Mouse (Mus musculus): ENCODE results near the gene Cdkn2d. TPM values are rescaled to one million over a fixed set of nuclear protein-coding genes. Genes with fewer than 3 reads are reported as not detected.

The Cdkn2d gene
- 57.8 and 63.0 TPM in 2 replicates for polyA plus RNA-seq (2015; fragmentation: Nextera tagmentation; extraction: Ambion mirVana)

- peak; percentile 97 for ATAC-seq (ENCODE audit: insufficient number of reproducible peaks, low FRiP score, low TSS enrichment, low read depth)
- H3K4me3 ChIP-seq (replicated peaks), result peak within 1 kb of the TSS; percentile 80
- under 1% methylated on average over 50 of the region's 51 CpGs for WGBS
Observed at GRCm38 (mm10) chr9:21291022-21291787, at the start of gene Cdkn2d. Gene Cdkn2d (minus strand): TSS chr9:21291407.

GRCm38 (mm10) chr9:21340411-21340810, 49.2 kb upstream of the Cdkn2d start:
- 89% methylated on average over 4 of the region's 4 CpGs for WGBS
- peaks cover 51% of the 10 kb centered on the region for H3K36me3 ChIP-seq
- no peak overlapping the region for H3K4me3 ChIP-seq (replicated peaks)
- no peak overlapping the region for H3K4me2 ChIP-seq (replicated peaks)
- H3K9ac ChIP-seq, result no peak overlapping the region
- no peaks in the 10 kb centered on the region for H3K27me3 ChIP-seq
- peaks cover 9% of the 10 kb centered on the region for H3K4me1 ChIP-seq
- H3K27ac ChIP-seq (replicated peaks), result no peak overlapping the region
- no peak for ATAC-seq (ENCODE audit: insufficient number of reproducible peaks, low FRiP score, low TSS enrichment, low read depth)
- no peaks in the 10 kb centered on the region for H3K9me3 ChIP-seq (replicated peaks)

More at GRCm38 (mm10) chr9:21291022-21291787, at the start of gene Cdkn2d:
- no peaks in the 10 kb centered on the region for H3K9me3 ChIP-seq (replicated peaks)
- peaks cover 33% of the 10 kb centered on the region for H3K4me1 ChIP-seq
- no peaks in the 10 kb centered on the region for H3K27me3 ChIP-seq
- H3K36me3 ChIP-seq, result peaks cover 2% of the 10 kb centered on the region; the same call in 1 of the 2 replicates
- H3K27ac ChIP-seq (replicated peaks), result peak within 1 kb of the TSS; percentile 84
- peak within 1 kb of the TSS; percentile 66 for H3K9ac ChIP-seq
- H3K4me2 ChIP-seq (replicated peaks), result peak within 1 kb of the TSS; percentile 76

GRCm38 (mm10) chr9:21337652-21338051, 46.4 kb upstream of the Cdkn2d start:
- peak overlapping the region; percentile 82 for H3K27ac ChIP-seq (replicated peaks)
- H3K36me3 ChIP-seq, result peaks cover 30% of the 10 kb centered on the region
- H3K4me2 ChIP-seq (replicated peaks), result peak overlapping the region; percentile 37
- H3K9me3 ChIP-seq (replicated peaks), result no peaks in the 10 kb centered on the region
- H3K27me3 ChIP-seq, result no peaks in the 10 kb centered on the region
- peaks cover 13% of the 10 kb centered on the region for H3K4me1 ChIP-seq
- 22% methylated on average over 19 of the region's 20 CpGs for WGBS
- peak overlapping the region; percentile 43 for H3K4me3 ChIP-seq (replicated peaks)
- peak overlapping the region; percentile 40 for H3K9ac ChIP-seq
- ATAC-seq (ENCODE audit: insufficient number of reproducible peaks, low FRiP score, low TSS enrichment, low read depth), result peak; percentile 77

GRCm38 (mm10) chr9:21336491-21336890, 45.3 kb upstream of the Cdkn2d start:
- WGBS, result 79% methylated on average over 8 of the region's 8 CpGs
- Histone ChIP-seq H3K9me3 (replicated peaks) (no peaks in the 10 kb centered on the region), H3K4me2 (replicated peaks) (no peak overlapping the region), H3K9ac (no peak overlapping the region), H3K27ac (replicated peaks) (no peak overlapping the region), H3K36me3 (peaks cover 18% of the 10 kb centered on the region), H3K4me3 (replicated peaks) (no peak overlapping the region), H3K27me3 (no peaks in the 10 kb centered on the region), H3K4me1 (peaks cover 20% of the 10 kb centered on the region)
- no peak for ATAC-seq (ENCODE audit: insufficient number of reproducible peaks, low FRiP score, low TSS enrichment, low read depth)

- no peak overlapping the region for H3K4me3 ChIP-seq (replicated peaks)
- 81% methylated on average over 4 of the region's 4 CpGs for WGBS
- H3K9ac ChIP-seq, result no peak overlapping the region
Observed at GRCm38 (mm10) chr9:21335391-21335790, 44.2 kb upstream of the Cdkn2d start.

GRCm38 (mm10) chr9:21334747-21335146, 43.5 kb upstream of the Cdkn2d start:
- Histone ChIP-seq H3K36me3 (peaks cover 2% of the 10 kb centered on the region; the same call in 1 of the 2 replicates), H3K27me3 (no peaks in the 10 kb centered on the region), H3K9ac (no peak overlapping the region), H3K4me3 (replicated peaks) (no peak overlapping the region), H3K9me3 (replicated peaks) (no peaks in the 10 kb centered on the region), H3K27ac (replicated peaks) (no peak overlapping the region), H3K4me2 (replicated peaks) (no peak overlapping the region), H3K4me1 (peaks cover 20% of the 10 kb centered on the region)
- ATAC-seq (ENCODE audit: insufficient number of reproducible peaks, low FRiP score, low TSS enrichment, low read depth), result no peak

More at GRCm38 (mm10) chr9:21335391-21335790, 44.2 kb upstream of the Cdkn2d start:
- no peaks in the 10 kb centered on the region for H3K9me3 ChIP-seq (replicated peaks)
- no peak overlapping the region for H3K4me2 ChIP-seq (replicated peaks)
- no peak overlapping the region for H3K27ac ChIP-seq (replicated peaks)
- H3K36me3 ChIP-seq, result peaks cover 9% of the 10 kb centered on the region; the same call in 1 of the 2 replicates
- H3K4me1 ChIP-seq, result peaks cover 20% of the 10 kb centered on the region
- ATAC-seq (ENCODE audit: insufficient number of reproducible peaks, low FRiP score, low TSS enrichment, low read depth), result no peak
- no peaks in the 10 kb centered on the region for H3K27me3 ChIP-seq

- 78% methylated on average over 1 of the region's 1 CpGs for WGBS
- Histone ChIP-seq H3K9me3 (replicated peaks) (no peaks in the 10 kb centered on the region), H3K27ac (replicated peaks) (no peak overlapping the region), H3K9ac (no peak overlapping the region), H3K4me2 (replicated peaks) (no peak overlapping the region), H3K4me1 (peaks cover 20% of the 10 kb centered on the region), H3K36me3 (no peaks in the 10 kb centered on the region), H3K27me3 (no peaks in the 10 kb centered on the region), H3K4me3 (replicated peaks) (no peak overlapping the region)
- no peak for ATAC-seq (ENCODE audit: insufficient number of reproducible peaks, low FRiP score, low TSS enrichment, low read depth)
Observed at GRCm38 (mm10) chr9:21333523-21333922, 42.3 kb upstream of the Cdkn2d start.

GRCm38 (mm10) chr9:21332161-21333061, 41.2 kb upstream of the Cdkn2d start:
- no peaks in the 10 kb centered on the region for H3K36me3 ChIP-seq
- WGBS, result 28% methylated on average over 9 of the region's 9 CpGs
- no peak overlapping the region for H3K4me3 ChIP-seq (replicated peaks)
- H3K4me1 ChIP-seq, result peaks cover 13% of the 10 kb centered on the region
- no peaks in the 10 kb centered on the region for H3K27me3 ChIP-seq
- H3K27ac ChIP-seq (replicated peaks), result peak overlapping the region; percentile 63
- no peak for ATAC-seq (ENCODE audit: insufficient number of reproducible peaks, low FRiP score, low TSS enrichment, low read depth)
- no peak overlapping the region for H3K9ac ChIP-seq
- H3K4me2 ChIP-seq (replicated peaks), result no peak overlapping the region
- no peaks in the 10 kb centered on the region for H3K9me3 ChIP-seq (replicated peaks)

- Histone ChIP-seq H3K36me3 (no peaks in the 10 kb centered on the region), H3K27ac (replicated peaks) (peak overlapping the region; percentile 63; the same call in 1 of the 2 replicates), H3K9me3 (replicated peaks) (no peaks in the 10 kb centered on the region), H3K4me1 (peaks cover 11% of the 10 kb centered on the region), H3K27me3 (no peaks in the 10 kb centered on the region), H3K4me2 (replicated peaks) (no peak overlapping the region), H3K9ac (no peak overlapping the region), H3K4me3 (replicated peaks) (no peak overlapping the region)
- WGBS, result 82% methylated on average over 12 of the region's 12 CpGs
- ATAC-seq (ENCODE audit: insufficient number of reproducible peaks, low FRiP score, low TSS enrichment, low read depth), result no peak
Observed at GRCm38 (mm10) chr9:21331365-21332140, 40.3 kb upstream of the Cdkn2d start.

GRCm38 (mm10) chr9:21329699-21330289, 38.6 kb upstream of the Cdkn2d start:
- WGBS, result 90% methylated on average over 10 of the region's 10 CpGs
- H3K27ac ChIP-seq (replicated peaks), result no peak overlapping the region
- H3K27me3 ChIP-seq, result no peaks in the 10 kb centered on the region
- H3K9me3 ChIP-seq (replicated peaks), result no peaks in the 10 kb centered on the region
- no peak overlapping the region for H3K4me2 ChIP-seq (replicated peaks)
- no peak overlapping the region for H3K4me3 ChIP-seq (replicated peaks)
- H3K36me3 ChIP-seq, result no peaks in the 10 kb centered on the region
- ATAC-seq (ENCODE audit: insufficient number of reproducible peaks, low FRiP score, low TSS enrichment, low read depth), result no peak
- no peak overlapping the region for H3K9ac ChIP-seq
- peaks cover 11% of the 10 kb centered on the region for H3K4me1 ChIP-seq
